Mouse (Mus musculus): ENCODE results near the gene Gm20873.
"Not testable (repeated sequence)": the region's sequence is repeated elsewhere in the genome, so short reads cannot be mapped to it uniquely, and the experiment has no call there.

Gm20873 gene

GRCm38 (mm10) chrY:6266798-6267197 lies at the start of gene Gm20873:
Gene Gm20873, plus strand, starts transcription at chrY:6267098.
- not testable (repeated sequence) for DNase-seq (ENCODE audit: extremely low spot score)

DNA sequence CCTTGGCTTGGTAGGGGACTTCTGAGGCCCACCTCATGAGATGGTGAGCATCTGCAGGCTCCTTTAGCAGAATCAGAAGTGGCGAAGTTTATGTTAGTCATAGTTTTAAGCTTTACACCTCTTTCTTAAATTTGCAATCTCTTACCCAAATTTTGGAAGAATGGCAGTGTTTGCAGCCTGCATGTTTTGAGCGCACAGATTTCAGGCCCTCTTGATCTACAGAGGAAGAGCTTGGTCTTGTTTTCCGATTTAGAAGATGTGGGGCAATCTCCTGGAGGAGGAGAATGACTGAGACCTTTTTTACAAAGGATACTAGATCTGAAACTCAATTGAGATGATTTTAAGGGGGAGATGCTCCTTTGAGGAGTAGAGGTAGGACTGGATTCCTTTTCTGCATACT lies 29.0 kb upstream of the Gm20873 start, which contains the start of gene Gm21746:
Gene Gm21746, minus strand, starts transcription at position 101 of the 400 bp plus-strand sequence.
- not testable (repeated sequence) for DNase-seq (ENCODE audit: extremely low spot score)

All from embryo, embryonic 9.5 days (tissue).